Mouse (Mus musculus) left cerebral cortex, adult 8-10 months (tissue): ENCODE data around the gene 3830406C13Rik. TPM values are rescaled to one million over a fixed set of nuclear protein-coding genes. Genes with fewer than 3 reads are reported as not detected.

Source experiments
- DNase-seq, 2 experiments: peaks; one replicate each; pipeline ENCODE4 v3.0.0; 2022; ENCODE audit warnings: low spot score in 2 of 2
- total RNA-seq, 4 experiments: library from RNA; stranded (reverse); gene quantifications; 2 replicates each; pipeline ENCODE4 v1.2.4; 2022

Gene 3830406C13Rik
- total RNA-seq, 4 experiments from 2014 or later, result 26.6 to 32.3 (median 30.6) TPM

- DNase-seq, result no peak
These were observed 58.6 kb downstream of the 3830406C13Rik start for GRCm38 (mm10) chr14:12342458-12343131.

- no peak for DNase-seq
These were observed 59.5 kb downstream of the 3830406C13Rik start for GRCm38 (mm10) chr14:12343451-12343941.

GRCm38 (mm10) chr14:12344061-12344745 is 60.2 kb downstream of the 3830406C13Rik start:
- DNase-seq, result no peak

- DNase-seq, result no peak
These were observed 60.8 kb downstream of the 3830406C13Rik start for GRCm38 (mm10) chr14:12344746-12345240.

GRCm38 (mm10) chr14:12345241-12345921 is 61.4 kb downstream of the 3830406C13Rik start:
- DNase-seq, result no peak

DNA sequence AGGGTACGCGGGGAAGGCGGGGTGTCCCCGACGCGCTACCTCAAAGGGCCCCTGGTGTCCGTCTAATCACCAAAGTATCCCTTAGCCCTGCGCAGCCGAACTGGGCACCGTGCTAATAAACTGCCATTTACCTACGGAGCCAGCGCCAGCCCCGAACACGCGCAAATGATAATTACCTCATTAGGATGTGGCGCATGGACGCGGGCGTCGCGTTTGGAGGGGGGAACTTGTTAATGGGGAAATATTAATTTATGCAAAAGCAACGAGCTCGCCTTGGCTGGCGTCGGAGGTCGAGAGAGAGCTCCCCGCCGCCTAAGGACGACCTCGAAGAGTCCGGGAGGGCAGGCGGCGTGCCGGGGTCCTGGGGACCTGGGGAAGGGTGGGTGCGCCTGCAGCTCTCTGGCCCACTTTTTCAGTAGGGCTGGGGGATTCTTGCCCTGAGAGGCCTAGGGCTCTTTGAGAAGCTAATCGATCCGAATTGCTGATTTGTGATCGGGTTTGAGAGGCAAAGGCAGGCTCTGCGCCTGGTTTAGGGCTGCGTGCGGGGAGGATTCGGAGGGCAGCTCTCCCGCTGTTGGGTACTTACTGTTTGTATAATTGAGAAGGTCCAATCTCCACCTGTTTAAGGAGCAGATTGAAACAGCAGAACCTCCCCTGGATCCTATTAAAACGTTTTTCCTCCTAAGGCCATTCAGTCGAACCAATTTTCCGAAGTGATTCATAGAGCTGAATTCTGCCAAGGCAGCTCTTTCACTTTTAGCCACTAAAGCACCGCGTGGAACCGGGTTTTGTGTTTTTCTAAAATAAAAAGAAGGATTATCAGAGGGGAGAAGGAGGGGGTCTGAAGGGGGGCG is 62.3 kb downstream of the 3830406C13Rik start:
- no peak for DNase-seq

DNA sequence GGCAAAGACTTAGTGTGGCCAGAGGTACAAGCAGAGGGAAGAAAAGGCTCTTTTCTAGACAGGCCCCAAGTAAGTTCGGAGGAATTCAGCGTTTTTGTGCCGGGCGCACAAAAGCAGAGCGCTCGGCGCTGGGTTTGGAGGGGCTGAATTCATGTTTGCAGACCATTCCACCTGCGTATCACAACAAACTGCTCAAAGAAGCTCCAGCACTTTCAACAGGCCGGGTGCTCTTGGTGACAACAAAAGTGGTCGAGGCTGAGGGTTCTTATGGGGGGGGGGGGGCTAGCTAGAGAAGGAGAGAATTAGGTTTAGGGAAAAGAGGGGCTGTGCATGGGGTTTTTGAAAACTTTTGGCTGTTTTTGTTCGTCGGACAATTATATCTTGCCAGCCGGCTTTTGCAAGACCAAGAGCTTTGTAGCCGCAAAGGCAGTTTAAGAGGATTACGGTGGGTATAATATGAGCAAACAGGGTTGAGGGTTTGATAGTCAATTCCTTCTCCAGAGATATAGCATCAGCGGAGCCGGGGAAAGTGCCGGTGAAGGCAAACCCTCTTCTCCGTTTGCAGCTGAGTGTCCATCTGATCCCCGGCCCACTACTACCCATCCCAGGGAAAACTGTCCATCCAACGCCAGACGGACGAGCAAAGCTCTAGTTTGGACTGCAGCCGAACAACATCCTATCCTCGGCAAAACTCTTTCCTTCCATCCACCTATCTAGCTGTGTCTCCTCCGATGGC is 63.1 kb downstream of the 3830406C13Rik start:
- no peak for DNase-seq

GRCm38 (mm10) chr14:12348089-12348488 is 64.1 kb downstream of the 3830406C13Rik start, which contains the start of gene Fezf2:
Fezf2 (minus strand) TSS chr14:12348189.
- no peak for DNase-seq

- no peak for DNase-seq
These were observed 65.5 kb downstream of the 3830406C13Rik start for GRCm38 (mm10) chr14:12349334-12350090.

DNA sequence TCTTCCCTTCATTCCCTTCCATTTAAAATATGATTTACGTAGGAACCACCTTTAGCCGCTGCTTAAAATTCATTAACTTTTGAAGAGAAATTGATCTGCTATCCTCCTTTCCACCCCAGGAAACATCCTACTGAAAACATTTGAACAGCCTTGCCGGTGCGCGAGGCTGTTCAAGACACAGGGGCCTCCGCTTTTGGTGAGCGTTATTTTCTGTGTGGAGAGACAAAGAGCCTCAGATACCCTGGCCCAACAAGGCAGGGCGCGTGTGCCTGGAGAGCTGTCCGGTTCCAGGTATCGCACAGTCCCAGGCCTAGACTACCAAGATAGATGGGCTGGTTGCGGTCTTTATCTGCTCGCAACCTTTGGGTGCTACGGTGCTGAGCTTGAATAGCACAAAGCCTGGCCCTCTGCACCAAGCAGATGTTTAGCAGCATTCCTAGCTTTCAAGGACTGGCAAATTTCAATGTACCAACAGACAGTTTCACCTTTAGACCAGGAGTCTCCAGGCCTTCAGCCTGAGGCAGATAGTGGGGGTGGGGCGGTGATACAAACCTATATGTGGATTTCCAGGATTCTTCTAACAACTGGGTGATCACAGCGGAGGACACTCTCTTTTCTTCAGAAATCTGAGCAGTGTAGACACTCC is 66.4 kb downstream of the 3830406C13Rik start:
- DNase-seq, result no peak

Other genes starting within 250 kb of the 3830406C13Rik start
- gene Gm49355, start 197 bp upstream of the 3830406C13Rik start, total RNA-seq, result under 1 TPM; 0.11 to 0.27 (median 0.19) TPM
- 10 to 100 TPM; 25.8 to 29.3 (median 28.4) TPM for gene Fezf2, start 64.0 kb downstream of the 3830406C13Rik start, total RNA-seq